In the genomic region with DNA sequence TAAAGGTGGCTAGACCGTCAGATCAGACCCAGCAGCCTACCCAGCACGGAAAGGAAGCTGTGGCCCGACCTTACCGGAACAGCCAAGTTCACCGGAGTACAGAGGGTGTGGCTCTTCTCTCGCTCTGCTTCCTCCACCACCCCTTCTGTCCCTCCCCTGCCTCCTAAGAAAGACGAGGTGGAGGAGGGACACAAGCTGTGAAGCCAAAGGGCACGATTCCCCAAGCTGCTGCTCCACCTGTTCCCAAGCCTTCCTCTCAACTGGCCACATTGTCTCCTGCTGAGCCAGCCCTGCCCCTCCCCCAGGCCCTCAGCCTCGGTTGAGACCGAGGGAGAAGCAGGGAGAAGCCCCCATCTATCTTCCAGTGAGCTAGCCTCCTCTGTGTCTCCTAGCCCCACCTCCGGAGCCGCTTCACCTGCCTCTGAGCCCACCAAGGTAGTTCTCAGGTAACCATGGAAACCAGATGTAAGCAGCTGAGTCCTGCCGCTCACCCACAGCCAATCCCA, we compare ENCODE assay signal across 9 mouse cellular contexts. TPM values are rescaled to one million over a fixed set of nuclear protein-coding genes. Genes with fewer than 3 reads are reported as not detected.
DNase-seq lines count a peak whose midpoint lies in the region; ATAC-seq lines count a peak whose summit lies in the region.
"Had no signal": no experiment of that assay in that cellular context is flagged by ENCODE, and none has a peak within 500 bp of the region (broad histone marks: within the 10 kb centered on the region; RNA-seq: fewer than 3 reads in every experiment).

No protein-coding gene starts in this region.

- WGBS in embryonic facial prominence, embryonic 14.5 days, result 21% methylated on average over 11 of the region's 13 CpGs
- 14% methylated on average over 13 of the region's 13 CpGs for WGBS in kidney, embryonic 14.5 days
- 20% methylated on average over 13 of the region's 13 CpGs for WGBS in stomach, embryonic 15.5 days

- H3K4me1 ChIP-seq in embryonic facial prominence, embryonic 14.5 days (ENCODE audit: control insufficient read depth, insufficient read depth, low read length), result no peaks in the 10 kb centered on the region
- H3K4me1 ChIP-seq in kidney, embryonic 14.5 days (ENCODE audit: control insufficient read depth, insufficient read depth, low read length), result peaks cover 20% of the 10 kb centered on the region
- H3K4me1 ChIP-seq in stomach, embryonic 15.5 days, result peaks cover 35% of the 10 kb centered on the region

- H3K9me3 ChIP-seq in embryonic facial prominence, embryonic 14.5 days (ENCODE audit: control insufficient read depth, low read length), result no peaks in the 10 kb centered on the region
- no peaks in the 10 kb centered on the region for H3K9me3 ChIP-seq in kidney, embryonic 14.5 days (ENCODE audit: control insufficient read depth, low read length)
- H3K9me3 ChIP-seq in stomach, embryonic 15.5 days, result no peaks in the 10 kb centered on the region

- H3K36me3 ChIP-seq in embryonic facial prominence, embryonic 14.5 days (ENCODE audit: control insufficient read depth, insufficient read depth, low read length), result peaks cover 22% of the 10 kb centered on the region; the same call in 1 of the 2 replicates
- peaks cover 4% of the 10 kb centered on the region; the same call in 1 of the 2 replicates for H3K36me3 ChIP-seq in kidney, embryonic 14.5 days (ENCODE audit: control insufficient read depth, insufficient read depth, low read length)
- H3K36me3 ChIP-seq in stomach, embryonic 15.5 days, result peaks cover 6% of the 10 kb centered on the region; the same call in 1 of the 2 replicates

- H3K27me3 ChIP-seq in embryonic facial prominence, embryonic 14.5 days (replicated peaks; ENCODE audit: control insufficient read depth, insufficient read depth, low read length), result no peaks in the 10 kb centered on the region
- H3K27me3 ChIP-seq in kidney, embryonic 14.5 days (ENCODE audit: control insufficient read depth, insufficient read depth, low read length), result no peaks in the 10 kb centered on the region
- H3K27me3 ChIP-seq in stomach, embryonic 15.5 days (replicated peaks), result no peaks in the 10 kb centered on the region

- DNase-seq in ovary, adult 18-20 months (ENCODE audit: low spot score), result peak; percentile 10
- DNase-seq in ovary, postnatal 14 days (ENCODE audit: low spot score), result no peak
- DNase-seq in embryonic facial prominence, embryonic 14.5 days (ENCODE audit: low spot score), result peak; percentile 36
- peak; percentile 37 for DNase-seq in lung, postnatal 25 days (ENCODE audit: low spot score)
- no peak for DNase-seq in adrenal gland, postnatal 4 days (ENCODE audit: low spot score in 2 of 2)
- DNase-seq in adrenal gland, postnatal 14 days, result no peak

- no peak for ATAC-seq in embryonic facial prominence, embryonic 14.5 days (ENCODE audit: low read depth)
- ATAC-seq in kidney, embryonic 14.5 days (ENCODE audit: low FRiP score, low TSS enrichment), result peak; percentile 10; the same call in 1 of the 2 replicates
- peak; percentile 51 for ATAC-seq in stomach, embryonic 15.5 days (ENCODE audit: insufficient read depth, low FRiP score, low read depth)

- peak overlapping the region; percentile 19 for H3K4me2 ChIP-seq in embryonic facial prominence, embryonic 14.5 days (ENCODE audit: low read depth, low read length)
- peak overlapping the region; percentile 28 for H3K4me2 ChIP-seq in kidney, embryonic 14.5 days (replicated peaks; ENCODE audit: low read depth, low read length)
- peak overlapping the region; percentile 37 for H3K4me2 ChIP-seq in stomach, embryonic 15.5 days

- H3K4me3 ChIP-seq in embryonic facial prominence, embryonic 14.5 days (ENCODE audit: low read depth, low read length), result no peak overlapping the region
- no peak overlapping the region for H3K4me3 ChIP-seq in kidney, embryonic 14.5 days (ENCODE audit: low read length)
- H3K4me3 ChIP-seq in stomach, embryonic 15.5 days (replicated peaks), result no peak overlapping the region

- no peak overlapping the region for H3K9ac ChIP-seq in embryonic facial prominence, embryonic 14.5 days (ENCODE audit: low read depth, low read length)
- no peak overlapping the region; the same call in 1 of the 2 replicates for H3K9ac ChIP-seq in kidney, embryonic 14.5 days (ENCODE audit: low read depth, low read length)
- no peak overlapping the region for H3K9ac ChIP-seq in stomach, embryonic 15.5 days

- H3K27ac ChIP-seq in embryonic facial prominence, embryonic 14.5 days (replicated peaks; ENCODE audit: low read depth, low read length), result no peak overlapping the region
- H3K27ac ChIP-seq in kidney, embryonic 14.5 days (ENCODE audit: low read depth, low read length), result no peak overlapping the region
- H3K27ac ChIP-seq in stomach, embryonic 15.5 days, result peak overlapping the region; percentile 70
- H3K27ac ChIP-seq: macrophage had no signal

RNA-seq across cellular contexts. Expression of a gene that starts 38.5 kb away (rescaled TPM):
- not detected in 2 replicates for polyA plus RNA-seq in embryonic facial prominence, embryonic 14.5 days (2014; fragmentation: Nextera tagmentation; extraction: Ambion mirVana)
- 0.21 and 0.43 TPM in 2 replicates for polyA plus RNA-seq in kidney, embryonic 14.5 days (2014; fragmentation: Nextera tagmentation; extraction: Ambion mirVana)
- polyA plus RNA-seq in stomach, embryonic 15.5 days (2015; fragmentation: Nextera tagmentation; extraction: Ambion mirVana), result 0.66 and 0.73 TPM in 2 replicates
- total RNA-seq in adrenal gland, postnatal 4 days (2021), result not detected
- not detected in 2 replicates for total RNA-seq in adrenal gland, postnatal 14 days (2021)
- polyA plus RNA-seq: macrophage had no signal

RNA-seq across cellular contexts. Expression of a gene that starts 43.0 kb away (rescaled TPM):
- polyA plus RNA-seq in embryonic facial prominence, embryonic 14.5 days (2014; fragmentation: Nextera tagmentation; extraction: Ambion mirVana), result 2.8 and 3.3 TPM in 2 replicates
- polyA plus RNA-seq in kidney, embryonic 14.5 days (2014; fragmentation: Nextera tagmentation; extraction: Ambion mirVana), result 3.2 and 3.3 TPM in 2 replicates
- 3.3 and 3.8 TPM in 2 replicates for polyA plus RNA-seq in stomach, embryonic 15.5 days (2015; fragmentation: Nextera tagmentation; extraction: Ambion mirVana)
- total RNA-seq in adrenal gland, postnatal 4 days (2021), result 1 to 10 TPM; 4.1 to 5.8 TPM
- 2.7 and 12.5 TPM in 2 replicates for total RNA-seq in adrenal gland, postnatal 14 days (2021)

RNA-seq across cellular contexts. Expression of a gene that starts 59.9 kb away (rescaled TPM):
- polyA plus RNA-seq in embryonic facial prominence, embryonic 14.5 days (2014; fragmentation: Nextera tagmentation; extraction: Ambion mirVana), result 8.0 and 10.8 TPM in 2 replicates
- polyA plus RNA-seq in kidney, embryonic 14.5 days (2014; fragmentation: Nextera tagmentation; extraction: Ambion mirVana), result 10.4 and 22.8 TPM in 2 replicates
- 30.8 and 33.1 TPM in 2 replicates for polyA plus RNA-seq in stomach, embryonic 15.5 days (2015; fragmentation: Nextera tagmentation; extraction: Ambion mirVana)
- 1 to 10 TPM in 1 of 2 experiments, under 1 TPM in 1; 0.62 to 4.1 TPM for total RNA-seq in adrenal gland, postnatal 4 days (2021)
- not detected in 2 replicates for total RNA-seq in adrenal gland, postnatal 14 days (2021)
- polyA plus RNA-seq: macrophage had no signal

Comparison
In these comparisons a context has a peak if more than half of its experiments do, and no peak if none do; other contexts are left out.
1. DNase-seq: peak in ovary, adult 18-20 months (single experiment), embryonic facial prominence, embryonic 14.5 days (single experiment) and lung, postnatal 25 days (single experiment); none in ovary, postnatal 14 days (single experiment), adrenal gland, postnatal 4 days (0 of 2) and adrenal gland, postnatal 14 days (single experiment).
2. Peak in every context shown above with its lines, with median percentiles within 50 percentile points of each other: H3K4me2 ChIP-seq.